Mouse (Mus musculus) heart, adult 2 months (tissue): Measurements from ENCODE around the gene Spg20.

Experiments used
- CTCF ChIP-seq: fragments of 200-600 bp; IDR thresholded peaks from 2 replicates; pipeline ENCODE4 v1.8.1; 2022; ENCODE audit warnings: antibody characterized with exemption, mild to moderate bottlenecking, moderate library complexity
- POLR2A ChIP-seq: fragments of 200-500 bp; IDR thresholded peaks from 2 replicates; pipeline ENCODE4 v1.6.1; 2011; ENCODE audit warnings: mild to moderate bottlenecking, low read depth, low read length, control low read depth; ENCODE audit not compliant: insufficient read depth

DNA sequence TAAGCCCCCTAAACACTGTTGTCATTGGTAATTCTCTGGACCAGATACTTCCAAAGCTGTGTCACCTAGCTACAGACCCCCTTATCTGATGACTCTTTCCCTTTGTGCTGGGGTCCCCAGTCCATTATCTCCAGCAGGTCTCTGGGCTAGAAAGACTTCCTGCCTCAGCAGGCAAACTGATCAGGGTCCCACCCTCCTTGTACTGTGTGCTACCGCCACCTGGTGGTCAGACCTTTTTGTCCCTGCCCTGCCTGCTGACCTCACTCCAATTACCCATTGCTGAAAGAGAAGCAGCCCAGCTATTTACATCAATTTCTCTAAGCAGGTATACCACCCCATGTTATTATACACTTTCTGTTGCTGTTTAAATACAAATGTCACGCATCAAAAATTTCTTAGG, 47.5 kb upstream of the Spg20 start:
- TF ChIP-seq POLR2A (no peak), CTCF (peak; percentile 91)
